Mouse (Mus musculus) CH12.LX (cell line): ENCODE measurements around the gene Kirrel3.

Experiments used
- CHD2 ChIP-seq: IDR thresholded peaks from 2 replicates; pipeline ENCODE4 v1.6.1; 2011; ENCODE audit warnings: low read length, improper control_type of control experiment
- CTCF ChIP-seq, 2 experiments: IDR thresholded peaks in 1 of 2; conservative IDR thresholded peaks in 1 of 2; 2 replicates each; pipeline ENCODE4 v1.5.1; 2011 to 2012; ENCODE audit warnings: low read depth in 2 of 2, low read length in 2 of 2, improper control_type of control experiment in 1 of 2, inconsistent platforms in 1 of 2, mild to moderate bottlenecking in 1 of 2, moderate library complexity in 1 of 2
- EP300 ChIP-seq: IDR thresholded peaks from 2 replicates; pipeline ENCODE4 v1.6.1; 2011; ENCODE audit warnings: low read length, improper control_type of control experiment
- HCFC1 ChIP-seq: IDR thresholded peaks from 2 replicates; pipeline ENCODE4 v1.6.1; 2012; ENCODE audit warnings: low read depth, mild to moderate bottlenecking, inconsistent platforms, low read length, improper control_type of control experiment
- JUND ChIP-seq: conservative IDR thresholded peaks from 2 replicates; pipeline ENCODE4 v1.6.1; 2011; ENCODE audit warnings: low read depth, low read length, improper control_type of control experiment
- POLR2A ChIP-seq: IDR thresholded peaks from 2 replicates; pipeline ENCODE4 v1.6.1; 2011; ENCODE audit warnings: low read depth, mild to moderate bottlenecking, improper control_type of control experiment, low read length
- SIN3A ChIP-seq: IDR thresholded peaks from 2 replicates; pipeline ENCODE4 v1.6.1; 2012; ENCODE audit warnings: low read length, improper control_type of control experiment, inconsistent platforms
- TBP ChIP-seq: conservative IDR thresholded peaks from 2 replicates; pipeline ENCODE4 v1.6.1; 2011; ENCODE audit warnings: low read depth, low read length, improper control_type of control experiment
- TCF12 ChIP-seq: IDR thresholded peaks from 2 replicates; pipeline ENCODE4 v1.6.1; 2014; ENCODE audit warnings: low read depth, mild to moderate bottlenecking, inconsistent platforms, low read length, improper control_type of control experiment
- ZC3H11A ChIP-seq: IDR thresholded peaks from 2 replicates; pipeline ENCODE4 v1.6.1; 2012; ENCODE audit warnings: low read depth, mild to moderate bottlenecking, inconsistent platforms, low read length, improper control_type of control experiment
- ZNF384 ChIP-seq: IDR thresholded peaks from 2 replicates; pipeline ENCODE4 v1.6.1; 2012; ENCODE audit warnings: low read depth, low read length, improper control_type of control experiment, inconsistent platforms

GRCm38 (mm10) chr9:34714996-34715619 lies 229.4 kb downstream of the Kirrel3 start:
- TF ChIP-seq TBP: no peak
- TF ChIP-seq CTCF (conservative IDR thresholded peaks at IDR 0.05 in 1 of 2, IDR thresholded peaks at IDR 0.05 in 1 of 2; ENCODE audit: low read depth in 2 of 2, low read length in 2 of 2): no peak
- no peak for TF ChIP-seq ZNF384
- no peak for TF ChIP-seq TCF12
- TF ChIP-seq JUND: no peak
- no peak for TF ChIP-seq HCFC1
- no peak for TF ChIP-seq POLR2A
- no peak for TF ChIP-seq EP300
- TF ChIP-seq ZC3H11A: no peak
- no peak for TF ChIP-seq SIN3A
- TF ChIP-seq CHD2: no peak
